Mouse (Mus musculus): Measurements from ENCODE around the gene Gas8. TPM values are rescaled to one million over a fixed set of nuclear protein-coding genes. Genes with fewer than 3 reads are reported as not detected.

The Gas8 gene
- total and polyA plus RNA-seq, 2 experiments, result 1.6 to 1.8 TPM

DNA sequence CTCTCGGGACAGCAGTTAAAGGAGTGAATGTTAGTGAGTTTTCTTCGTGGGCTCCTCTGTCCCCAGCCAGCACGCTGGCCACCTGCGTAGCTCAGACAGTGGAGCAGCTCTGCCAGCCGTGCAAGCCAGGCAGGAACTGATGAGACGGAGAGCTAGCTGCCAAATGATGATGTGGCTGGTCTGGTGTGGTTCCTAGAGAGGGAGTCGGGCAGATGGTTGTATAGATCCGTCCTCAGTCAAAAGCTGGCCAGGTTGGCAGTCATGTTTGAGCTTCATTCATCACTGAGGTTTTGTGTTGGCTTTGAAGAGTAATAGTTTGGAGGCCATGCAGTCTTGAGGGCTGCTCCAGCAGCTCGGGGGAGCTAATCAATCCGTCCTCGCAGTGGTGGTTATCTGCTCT is 19.7 kb upstream of the Gas8 start:
- Histone ChIP-seq H3K4me1 (ENCODE audit: control insufficient read depth, insufficient read depth, low read length) (no peaks in the 10 kb centered on the region), H3K27ac (replicated peaks; ENCODE audit: insufficient read depth, low read depth, low read length) (no peak overlapping the region), H3K79me2 (ENCODE audit: control insufficient read depth, insufficient read depth, low read length) (no peaks in the 10 kb centered on the region), H3K36me3 (ENCODE audit: control insufficient read depth, insufficient read depth, low read length) (peaks cover 39% of the 10 kb centered on the region), H3K27me3 (ENCODE audit: control insufficient read depth, insufficient read depth, low read length) (no peaks in the 10 kb centered on the region), H3K4me3 (ENCODE audit: insufficient read depth, low read depth, low read length) (no peak overlapping the region), H3K9ac (ENCODE audit: low read depth, low read length) (no peak overlapping the region)
- TF ChIP-seq CTCF (IDR thresholded peaks at IDR 0.05; ENCODE audit: low read depth, low read length) (no peak), POLR2A (IDR thresholded peaks at IDR 0.05; ENCODE audit: extremely low read depth, insufficient read depth, low read length) (no peak)
- 94% methylated on average over 11 of the region's 11 CpGs for WGBS
- no peak for DNase-seq (ENCODE audit: extremely low read depth, low read depth, low spot score)

DNA sequence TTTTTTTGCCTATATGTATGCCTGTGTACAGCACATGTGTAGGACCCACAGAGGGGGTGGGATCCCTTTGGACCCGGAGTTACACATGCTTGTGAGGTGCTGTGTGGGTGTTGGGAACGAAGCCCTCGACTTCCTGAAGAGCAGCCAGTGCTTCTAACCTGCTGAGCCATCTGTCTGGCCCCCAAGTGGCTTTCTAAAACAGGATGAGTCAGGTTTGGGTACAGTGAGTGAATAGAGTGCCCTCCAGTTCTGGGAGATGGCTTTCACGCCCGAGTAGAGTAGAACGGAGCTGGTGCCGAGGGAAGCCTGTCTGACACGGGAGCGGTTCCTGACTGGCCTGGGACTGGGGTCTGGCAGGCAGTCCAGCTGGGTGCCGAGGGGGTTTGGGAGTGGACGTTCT is 19.1 kb upstream of the Gas8 start:
- no peak overlapping the region for H3K4me3 ChIP-seq (ENCODE audit: insufficient read depth, low read depth, low read length)
- H3K27me3 ChIP-seq (ENCODE audit: control insufficient read depth, insufficient read depth, low read length), result no peaks in the 10 kb centered on the region
- H3K36me3 ChIP-seq (ENCODE audit: control insufficient read depth, insufficient read depth, low read length), result peaks cover 33% of the 10 kb centered on the region
- no peaks in the 10 kb centered on the region for H3K4me1 ChIP-seq (ENCODE audit: control insufficient read depth, insufficient read depth, low read length)
- 93% methylated on average over 11 of the region's 11 CpGs for WGBS
- no peak overlapping the region for H3K9ac ChIP-seq (ENCODE audit: low read depth, low read length)
- H3K79me2 ChIP-seq (ENCODE audit: control insufficient read depth, insufficient read depth, low read length), result no peaks in the 10 kb centered on the region
- no peak for TF ChIP-seq CTCF (IDR thresholded peaks at IDR 0.05; ENCODE audit: low read depth, low read length)
- no peak for TF ChIP-seq POLR2A (IDR thresholded peaks at IDR 0.05; ENCODE audit: extremely low read depth, insufficient read depth, low read length)
- DNase-seq (ENCODE audit: extremely low read depth, low read depth, low spot score), result no peak
- no peak overlapping the region for H3K27ac ChIP-seq (replicated peaks; ENCODE audit: insufficient read depth, low read depth, low read length)

DNA sequence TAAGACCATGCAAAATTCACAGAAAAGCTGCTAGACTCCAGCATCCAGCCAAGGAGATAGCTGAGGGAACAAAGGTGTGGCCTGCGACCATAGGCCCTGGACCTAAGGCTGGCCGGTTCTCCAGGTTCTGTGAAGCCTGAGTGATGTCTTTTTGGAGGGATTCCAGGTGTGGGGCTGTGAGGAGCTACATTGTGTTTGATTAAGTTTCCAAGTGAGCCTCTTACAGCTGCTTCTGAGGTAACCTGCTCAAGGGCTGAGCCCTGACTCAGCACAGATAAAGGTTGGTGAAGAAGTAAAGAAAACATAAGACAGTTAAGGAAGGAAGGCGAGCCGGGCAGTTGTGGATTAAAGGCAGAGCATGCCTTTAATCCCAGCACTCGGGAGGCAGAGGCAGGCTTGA is 16.4 kb upstream of the Gas8 start:
- 94% methylated on average over 5 of the region's 5 CpGs for WGBS
- no peaks in the 10 kb centered on the region for H3K27me3 ChIP-seq (ENCODE audit: control insufficient read depth, insufficient read depth, low read length)
- no peaks in the 10 kb centered on the region for H3K79me2 ChIP-seq (ENCODE audit: control insufficient read depth, insufficient read depth, low read length)
- no peak overlapping the region for H3K9ac ChIP-seq (ENCODE audit: low read depth, low read length)
- no peaks in the 10 kb centered on the region for H3K4me1 ChIP-seq (ENCODE audit: control insufficient read depth, insufficient read depth, low read length)
- H3K36me3 ChIP-seq (ENCODE audit: control insufficient read depth, insufficient read depth, low read length), result peaks cover 22% of the 10 kb centered on the region; the same call in 1 of the 2 replicates
- no peak overlapping the region for H3K27ac ChIP-seq (replicated peaks; ENCODE audit: insufficient read depth, low read depth, low read length)
- no peak overlapping the region for H3K4me3 ChIP-seq (ENCODE audit: insufficient read depth, low read depth, low read length)
- TF ChIP-seq POLR2A (IDR thresholded peaks at IDR 0.05; ENCODE audit: extremely low read depth, insufficient read depth, low read length), result no peak
- TF ChIP-seq CTCF (IDR thresholded peaks at IDR 0.05; ENCODE audit: low read depth, low read length), result no peak
- no peak for DNase-seq (ENCODE audit: extremely low read depth, low read depth, low spot score)

DNA sequence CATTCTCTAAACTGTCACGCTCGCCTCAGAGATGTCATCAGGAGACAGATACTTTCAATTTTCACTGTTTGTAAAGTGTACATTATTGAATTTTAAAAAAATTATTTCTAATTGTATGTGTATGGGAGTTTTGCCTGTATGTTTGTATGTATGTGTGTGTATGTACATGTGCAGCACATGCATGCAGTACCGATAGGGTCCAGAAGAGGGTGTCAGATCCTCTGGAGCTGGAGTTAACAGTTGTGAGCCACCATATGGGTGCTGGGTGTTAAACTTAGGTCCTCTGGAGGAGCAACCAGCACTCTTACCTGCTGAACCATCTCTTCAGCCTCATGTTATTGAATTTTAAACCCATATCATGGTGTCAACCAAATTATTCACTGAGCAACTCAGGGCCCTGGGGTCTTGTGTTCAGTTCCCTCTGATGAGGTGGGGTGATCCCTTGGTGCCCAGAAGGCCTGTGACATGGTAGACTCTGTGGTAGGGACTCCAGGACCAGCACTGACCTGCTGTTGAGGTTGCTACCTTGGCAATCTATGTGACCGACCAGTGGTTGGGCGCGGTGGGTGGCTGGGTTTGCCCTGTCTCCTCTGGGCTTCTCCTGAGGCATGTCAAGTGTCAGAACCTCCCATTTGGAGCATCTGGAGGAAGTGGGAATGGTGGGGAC is 14.7 kb upstream of the Gas8 start:
- Histone ChIP-seq H3K27ac (replicated peaks; ENCODE audit: insufficient read depth, low read depth, low read length) (no peak overlapping the region), H3K9ac (ENCODE audit: low read depth, low read length) (no peak overlapping the region), H3K36me3 (ENCODE audit: control insufficient read depth, insufficient read depth, low read length) (peaks cover 17% of the 10 kb centered on the region; the same call in 1 of the 2 replicates), H3K79me2 (ENCODE audit: control insufficient read depth, insufficient read depth, low read length) (no peaks in the 10 kb centered on the region), H3K4me1 (ENCODE audit: control insufficient read depth, insufficient read depth, low read length) (no peaks in the 10 kb centered on the region), H3K4me3 (ENCODE audit: insufficient read depth, low read depth, low read length) (no peak overlapping the region), H3K27me3 (ENCODE audit: control insufficient read depth, insufficient read depth, low read length) (no peaks in the 10 kb centered on the region)
- TF ChIP-seq POLR2A (IDR thresholded peaks at IDR 0.05; ENCODE audit: extremely low read depth, insufficient read depth, low read length) (no peak), CTCF (IDR thresholded peaks at IDR 0.05; ENCODE audit: low read depth, low read length) (no peak)
- no peak for DNase-seq (ENCODE audit: extremely low read depth, low read depth, low spot score)
- WGBS, result 99% methylated on average over 6 of the region's 6 CpGs

DNA sequence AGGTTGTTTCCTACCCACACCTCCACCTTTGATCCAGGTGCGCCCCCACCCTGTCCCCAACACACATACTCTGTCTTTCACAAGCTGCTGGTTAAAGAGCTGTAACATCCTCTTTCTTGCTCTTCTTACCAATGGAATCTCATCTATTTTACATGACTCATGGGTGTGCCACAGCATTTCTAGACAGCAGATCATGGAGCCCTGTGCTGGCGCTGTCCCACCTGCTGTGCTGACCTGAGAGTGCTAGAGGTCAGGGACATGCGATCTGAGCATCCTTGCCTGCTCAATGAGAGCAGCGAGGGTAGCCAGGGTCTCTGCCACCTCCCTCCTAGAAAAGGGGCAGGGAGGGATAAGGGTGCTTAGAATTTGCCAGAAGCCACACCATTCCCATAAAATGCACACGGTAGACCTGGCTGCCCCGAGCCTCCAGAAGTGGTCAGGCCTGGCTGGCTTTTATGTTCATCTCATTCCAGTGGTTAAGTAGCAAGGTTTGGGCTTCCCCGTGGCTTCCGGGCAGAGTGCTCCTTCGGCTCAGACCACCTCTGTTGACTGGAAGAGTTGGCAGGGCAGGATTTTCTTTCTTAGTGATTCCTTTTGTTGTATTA is 13.9 kb upstream of the Gas8 start:
- H3K27ac ChIP-seq (replicated peaks; ENCODE audit: insufficient read depth, low read depth, low read length), result no peak overlapping the region
- H3K4me3 ChIP-seq (ENCODE audit: insufficient read depth, low read depth, low read length), result no peak overlapping the region
- peaks cover 17% of the 10 kb centered on the region; the same call in 1 of the 2 replicates for H3K36me3 ChIP-seq (ENCODE audit: control insufficient read depth, insufficient read depth, low read length)
- no peak for DNase-seq (ENCODE audit: extremely low read depth, low read depth, low spot score)
- H3K27me3 ChIP-seq (ENCODE audit: control insufficient read depth, insufficient read depth, low read length), result no peaks in the 10 kb centered on the region
- TF ChIP-seq POLR2A (IDR thresholded peaks at IDR 0.05; ENCODE audit: extremely low read depth, insufficient read depth, low read length) (no peak), CTCF (IDR thresholded peaks at IDR 0.05; ENCODE audit: low read depth, low read length) (no peak)
- no peak overlapping the region for H3K9ac ChIP-seq (ENCODE audit: low read depth, low read length)
- no peaks in the 10 kb centered on the region for H3K79me2 ChIP-seq (ENCODE audit: control insufficient read depth, insufficient read depth, low read length)
- no peaks in the 10 kb centered on the region for H3K4me1 ChIP-seq (ENCODE audit: control insufficient read depth, insufficient read depth, low read length)
- WGBS, result 94% methylated on average over 9 of the region's 9 CpGs

DNA sequence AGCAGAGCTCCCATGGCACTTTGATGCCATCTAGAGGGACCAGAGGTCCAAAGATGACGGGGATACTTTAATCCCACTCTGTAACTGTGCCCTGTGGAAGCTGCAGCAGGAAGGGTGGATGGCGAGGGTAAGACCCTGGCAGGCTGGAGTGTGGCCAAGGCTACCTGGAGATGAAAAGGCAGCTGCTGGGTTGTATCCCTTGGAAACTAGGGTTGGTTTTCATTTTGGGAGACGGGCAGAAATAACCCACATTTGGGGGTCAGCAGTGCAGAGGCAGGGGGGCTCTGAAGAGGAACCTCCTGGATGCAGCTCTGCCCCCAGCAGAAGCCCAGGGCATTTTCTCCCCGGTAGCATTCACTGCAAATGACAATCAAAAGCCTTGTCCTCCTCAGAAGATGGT is 13.4 kb upstream of the Gas8 start:
- TF ChIP-seq CTCF (IDR thresholded peaks at IDR 0.05; ENCODE audit: low read depth, low read length), result no peak
- TF ChIP-seq POLR2A (IDR thresholded peaks at IDR 0.05; ENCODE audit: extremely low read depth, insufficient read depth, low read length), result no peak
- Histone ChIP-seq H3K9ac (ENCODE audit: low read depth, low read length) (no peak overlapping the region), H3K4me1 (ENCODE audit: control insufficient read depth, insufficient read depth, low read length) (no peaks in the 10 kb centered on the region), H3K27me3 (ENCODE audit: control insufficient read depth, insufficient read depth, low read length) (no peaks in the 10 kb centered on the region), H3K27ac (replicated peaks; ENCODE audit: insufficient read depth, low read depth, low read length) (no peak overlapping the region), H3K4me3 (ENCODE audit: insufficient read depth, low read depth, low read length) (no peak overlapping the region), H3K79me2 (ENCODE audit: control insufficient read depth, insufficient read depth, low read length) (no peaks in the 10 kb centered on the region), H3K36me3 (ENCODE audit: control insufficient read depth, insufficient read depth, low read length) (peaks cover 17% of the 10 kb centered on the region; the same call in 1 of the 2 replicates)
- 91% methylated on average over 4 of the region's 4 CpGs for WGBS
- no peak for DNase-seq (ENCODE audit: extremely low read depth, low read depth, low spot score)
